Mouse (Mus musculus): ENCODE results near the gene Htatip2. TPM values are rescaled to one million over a fixed set of nuclear protein-coding genes. Genes with fewer than 3 reads are reported as not detected.
A peak's percentile ranks its signal among the peaks of the same experiment; 100 is the strongest.

Gene Htatip2
- polyA plus RNA-seq, 2 experiments: 5.4 to 10.3 TPM

DNA sequence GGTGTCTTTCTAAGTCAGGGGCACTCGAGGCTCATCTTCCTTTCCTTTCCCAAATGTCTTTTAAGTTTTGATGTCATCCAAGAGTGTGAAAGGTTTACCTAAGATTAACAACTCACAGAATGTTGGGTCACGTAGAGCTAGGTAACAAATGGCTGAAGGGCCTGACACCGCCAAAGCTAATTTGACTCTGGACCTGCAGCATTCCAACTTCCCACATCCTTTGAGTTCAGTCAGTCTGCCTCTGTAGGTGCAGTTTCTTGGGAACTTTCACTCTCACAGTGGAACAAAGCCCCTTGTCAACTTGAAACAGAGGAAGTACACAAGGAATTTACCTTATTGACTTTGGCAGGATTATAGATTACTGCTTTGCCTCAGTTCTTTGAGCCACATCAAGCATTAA lies 50.6 kb downstream of the Htatip2 start:
- Histone ChIP-seq H3K36me3 (ENCODE audit: control insufficient read depth, insufficient read depth, low read length) (peaks cover 25% of the 10 kb centered on the region), H3K4me2 (replicated peaks; ENCODE audit: low read depth, low read length, severe bottlenecking) (no peak overlapping the region), H3K4me1 (ENCODE audit: control insufficient read depth, insufficient read depth, low read length) (no peaks in the 10 kb centered on the region), H3K27ac (replicated peaks; ENCODE audit: low read depth, low read length) (no peak overlapping the region), H3K9me3 (ENCODE audit: control insufficient read depth, low read length) (no peaks in the 10 kb centered on the region), H3K27me3 (ENCODE audit: control insufficient read depth, insufficient read depth, low read length) (no peaks in the 10 kb centered on the region), H3K9ac (ENCODE audit: low read depth, low read length, severe bottlenecking) (no peak overlapping the region), H3K4me3 (replicated peaks; ENCODE audit: low read length) (no peak overlapping the region)
- no peak for DNase-seq (ENCODE audit: low spot score)
- no peak for TF ChIP-seq POLR2A (IDR thresholded peaks at IDR 0.05; ENCODE audit: borderline replicate concordance, extremely low read depth, insufficient read depth, insufficient read length)
- WGBS: 64% methylated on average over 3 of the region's 3 CpGs
- no peak for ATAC-seq (ENCODE audit: low FRiP score, low read depth)

- Histone ChIP-seq H3K27me3 (ENCODE audit: control insufficient read depth, insufficient read depth, low read length) (no peaks in the 10 kb centered on the region), H3K4me3 (replicated peaks; ENCODE audit: low read length) (no peak overlapping the region), H3K4me1 (ENCODE audit: control insufficient read depth, insufficient read depth, low read length) (no peaks in the 10 kb centered on the region), H3K9me3 (ENCODE audit: control insufficient read depth, low read length) (no peaks in the 10 kb centered on the region), H3K9ac (ENCODE audit: low read depth, low read length, severe bottlenecking) (no peak overlapping the region), H3K27ac (replicated peaks; ENCODE audit: low read depth, low read length) (no peak overlapping the region), H3K4me2 (replicated peaks; ENCODE audit: low read depth, low read length, severe bottlenecking) (no peak overlapping the region), H3K36me3 (ENCODE audit: control insufficient read depth, insufficient read depth, low read length) (peaks cover 20% of the 10 kb centered on the region)
- 56% methylated on average over 4 of the region's 4 CpGs for WGBS
- peak; percentile 10 for DNase-seq (ENCODE audit: low spot score)
- no peak for ATAC-seq (ENCODE audit: low FRiP score, low read depth)
- TF ChIP-seq POLR2A (IDR thresholded peaks at IDR 0.05; ENCODE audit: borderline replicate concordance, extremely low read depth, insufficient read depth, insufficient read length): no peak
These were observed 52.4 kb downstream of the Htatip2 start for GRCm38 (mm10) chr7:49811346-49811745.

- Histone ChIP-seq H3K9me3 (ENCODE audit: control insufficient read depth, low read length) (no peaks in the 10 kb centered on the region), H3K4me3 (replicated peaks; ENCODE audit: low read length) (no peak overlapping the region), H3K4me2 (replicated peaks; ENCODE audit: low read depth, low read length, severe bottlenecking) (no peak overlapping the region), H3K36me3 (ENCODE audit: control insufficient read depth, insufficient read depth, low read length) (peaks cover 8% of the 10 kb centered on the region), H3K4me1 (ENCODE audit: control insufficient read depth, insufficient read depth, low read length) (no peaks in the 10 kb centered on the region), H3K9ac (ENCODE audit: low read depth, low read length, severe bottlenecking) (no peak overlapping the region), H3K27ac (replicated peaks; ENCODE audit: low read depth, low read length) (no peak overlapping the region), H3K27me3 (ENCODE audit: control insufficient read depth, insufficient read depth, low read length) (no peaks in the 10 kb centered on the region)
- 39% methylated on average over 4 of the region's 4 CpGs for WGBS
- TF ChIP-seq POLR2A (IDR thresholded peaks at IDR 0.05; ENCODE audit: borderline replicate concordance, extremely low read depth, insufficient read depth, insufficient read length): no peak
- DNase-seq (ENCODE audit: low spot score) (no peak), ATAC-seq (ENCODE audit: low FRiP score, low read depth) (no peak)
These were observed 60.5 kb downstream of the Htatip2 start for GRCm38 (mm10) chr7:49819393-49819792.

DNA sequence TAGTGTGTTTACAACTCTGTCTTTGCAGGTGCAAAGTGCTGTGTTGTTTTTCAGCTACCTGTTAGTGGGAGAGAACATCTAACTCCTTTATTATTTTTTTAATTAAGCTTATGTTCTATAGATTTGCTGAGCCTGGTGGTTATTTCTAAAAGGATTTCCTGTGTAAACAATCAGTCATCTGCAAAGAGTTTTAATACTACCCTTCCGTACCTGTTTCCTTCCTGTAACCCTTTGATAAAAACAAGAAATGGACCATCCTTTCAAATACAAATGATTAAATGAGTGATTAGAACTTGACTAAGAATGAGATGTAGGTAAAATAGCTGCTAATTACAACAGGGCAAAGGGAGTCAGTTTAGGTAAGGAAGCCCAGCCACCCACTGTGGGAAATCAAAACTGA lies 62.5 kb downstream of the Htatip2 start:
- Histone ChIP-seq H3K27me3 (ENCODE audit: control insufficient read depth, insufficient read depth, low read length) (no peaks in the 10 kb centered on the region), H3K27ac (replicated peaks; ENCODE audit: low read depth, low read length) (no peak overlapping the region), H3K4me3 (replicated peaks; ENCODE audit: low read length) (no peak overlapping the region), H3K4me1 (ENCODE audit: control insufficient read depth, insufficient read depth, low read length) (no peaks in the 10 kb centered on the region), H3K36me3 (ENCODE audit: control insufficient read depth, insufficient read depth, low read length) (peaks cover 8% of the 10 kb centered on the region), H3K9me3 (ENCODE audit: control insufficient read depth, low read length) (no peaks in the 10 kb centered on the region), H3K9ac (ENCODE audit: low read depth, low read length, severe bottlenecking) (no peak overlapping the region), H3K4me2 (replicated peaks; ENCODE audit: low read depth, low read length, severe bottlenecking) (no peak overlapping the region)
- no peak for TF ChIP-seq POLR2A (IDR thresholded peaks at IDR 0.05; ENCODE audit: borderline replicate concordance, extremely low read depth, insufficient read depth, insufficient read length)
- WGBS: 87% methylated on average over 1 of the region's 1 CpGs
- DNase-seq (ENCODE audit: low spot score): no peak
- ATAC-seq (ENCODE audit: low FRiP score, low read depth): no peak

GRCm38 (mm10) chr7:49822028-49822427 lies 63.1 kb downstream of the Htatip2 start:
- H3K36me3 ChIP-seq (ENCODE audit: control insufficient read depth, insufficient read depth, low read length): peaks cover 13% of the 10 kb centered on the region
- no peaks in the 10 kb centered on the region for H3K27me3 ChIP-seq (ENCODE audit: control insufficient read depth, insufficient read depth, low read length)
- no peak overlapping the region for H3K4me2 ChIP-seq (replicated peaks; ENCODE audit: low read depth, low read length, severe bottlenecking)
- TF ChIP-seq POLR2A (IDR thresholded peaks at IDR 0.05; ENCODE audit: borderline replicate concordance, extremely low read depth, insufficient read depth, insufficient read length): no peak
- DNase-seq (ENCODE audit: low spot score): peak; percentile 14
- no peaks in the 10 kb centered on the region for H3K9me3 ChIP-seq (ENCODE audit: control insufficient read depth, low read length)
- no peaks in the 10 kb centered on the region for H3K4me1 ChIP-seq (ENCODE audit: control insufficient read depth, insufficient read depth, low read length)
- H3K9ac ChIP-seq (ENCODE audit: low read depth, low read length, severe bottlenecking): no peak overlapping the region
- ATAC-seq (ENCODE audit: low FRiP score, low read depth): no peak
- H3K4me3 ChIP-seq (replicated peaks; ENCODE audit: low read length): no peak overlapping the region
- 52% methylated on average over 2 of the region's 2 CpGs for WGBS
- no peak overlapping the region for H3K27ac ChIP-seq (replicated peaks; ENCODE audit: low read depth, low read length)

Other genes starting within 250 kb of the Htatip2 start
- 3.4 and 4.0 TPM in 2 replicates for gene Dbx1, start 122.3 kb upstream of the Htatip2 start, polyA plus RNA-seq (2012; rRNA removed)
- gene Dbx1, start 122.3 kb upstream of the Htatip2 start, polyA plus RNA-seq (2014; fragmentation: Nextera tagmentation; extraction: Ambion mirVana): 2.2 and 4.3 TPM in 2 replicates
- 35.6 and 37.4 TPM in 2 replicates for gene Prmt3, start 19.2 kb downstream of the Htatip2 start, polyA plus RNA-seq (2012; rRNA removed)
- 50.4 and 50.8 TPM in 2 replicates for gene Prmt3, start 19.2 kb downstream of the Htatip2 start, polyA plus RNA-seq (2014; fragmentation: Nextera tagmentation; extraction: Ambion mirVana)
- gene Slc6a5, start 151.0 kb downstream of the Htatip2 start, polyA plus RNA-seq (2012; rRNA removed): 0.01 and 0.03 TPM in 2 replicates
- not detected in 2 replicates for gene Slc6a5, start 151.0 kb downstream of the Htatip2 start, polyA plus RNA-seq (2014; fragmentation: Nextera tagmentation; extraction: Ambion mirVana)
- 4.8 and 5.5 TPM in 2 replicates for gene Nell1, start 215.7 kb downstream of the Htatip2 start, polyA plus RNA-seq (2012; rRNA removed)
- gene Nell1, start 215.7 kb downstream of the Htatip2 start, polyA plus RNA-seq (2014; fragmentation: Nextera tagmentation; extraction: Ambion mirVana): 4.2 and 5.2 TPM in 2 replicates

Measured in limb, embryonic 14.5 days (tissue).